Mouse (Mus musculus) liver, embryonic 14.5 days (tissue): ENCODE data around the gene Gba.

Experiments
- CTCF ChIP-seq: IDR thresholded peaks from 2 replicates; pipeline ENCODE4 v1.5.1; 2016; ENCODE audit warnings: antibody characterized with exemption, low read depth, control low read depth
- EP300 ChIP-seq: IDR thresholded peaks from 2 replicates; pipeline ENCODE4 v1.6.1; 2016; ENCODE audit warnings: antibody characterized with exemption, low read depth

GRCm38 (mm10) chr3:89193853-89194252 lies 8.9 kb upstream of the Gba start:
- peak; percentile 43 for TF ChIP-seq CTCF
- no peak for TF ChIP-seq EP300
